Mouse (Mus musculus) MEL (cell line): ENCODE data around the gene Susd6. TPM values are rescaled to one million over a fixed set of nuclear protein-coding genes. Genes with fewer than 3 reads are reported as not detected.
A peak's percentile ranks its signal among the peaks of the same experiment; 100 is the strongest.

Experiments used
- DNase-seq: peaks from one replicate; pipeline ENCODE4 v3.0.0; 2011; ENCODE audit warnings: low read depth, low spot score
- H3K27ac ChIP-seq: 2 replicates; pipeline ENCODE4 v1.5.1; 2012; ENCODE audit warnings: low read depth, mild to moderate bottlenecking, control low read depth, low read length, moderate library complexity; ENCODE audit not compliant: control insufficient read depth
- H3K27me3 ChIP-seq, 2 experiments: fragments of 150-350 bp in 1 of 2; sonication (generic) in 1 of 2; 2 replicates each; pipeline ENCODE4 v1.6.1; 2012; ENCODE audit warnings: low read length in 2 of 2, mild to moderate bottlenecking in 2 of 2, improper control_type of control experiment in 1 of 2, moderate library complexity in 1 of 2; ENCODE audit not compliant: insufficient read depth in 2 of 2, control insufficient read depth in 1 of 2
- H3K36me3 ChIP-seq, 2 experiments: 2 replicates each; pipeline ENCODE4 v1.6.1; 2012 to 2014; ENCODE audit warnings: low read length in 2 of 2, improper control_type of control experiment in 1 of 2, inconsistent platforms in 1 of 2, mild to moderate bottlenecking in 1 of 2; ENCODE audit not compliant: insufficient read depth in 2 of 2, control insufficient read depth in 1 of 2
- H3K4me1 ChIP-seq, 2 experiments: fragments of 150-350 bp in 1 of 2; sonication (generic) in 1 of 2; 2 replicates each; pipeline ENCODE4 v1.6.1; 2012; ENCODE audit warnings: low read length in 2 of 2, improper control_type of control experiment in 1 of 2, mild to moderate bottlenecking in 1 of 2; ENCODE audit not compliant: insufficient read depth in 2 of 2, control insufficient read depth in 1 of 2
- H3K4me3 ChIP-seq, 2 experiments: fragments of 150-350 bp in 1 of 2; sonication (generic) in 1 of 2; 2 replicates each; pipeline ENCODE4 v1.5.1; 2012; ENCODE audit warnings: low read depth in 2 of 2, low read length in 2 of 2, mild to moderate bottlenecking in 2 of 2, moderate library complexity in 2 of 2, control low read depth in 1 of 2, improper control_type of control experiment in 1 of 2; ENCODE audit not compliant: control insufficient read depth in 1 of 2, insufficient read depth in 1 of 2
- H3K79me2 ChIP-seq: 2 replicates; pipeline ENCODE4 v1.6.1; 2012; ENCODE audit warnings: mild to moderate bottlenecking, low read length, moderate library complexity; ENCODE audit not compliant: control insufficient read depth, poor library complexity, insufficient read depth
- H3K9ac ChIP-seq: 2 replicates; pipeline ENCODE4 v1.6.1; 2012; ENCODE audit warnings: low read depth, mild to moderate bottlenecking, control low read depth, low read length, moderate library complexity; ENCODE audit not compliant: control insufficient read depth, poor library complexity, severe bottlenecking
- H3K9me3 ChIP-seq: fragments of 150-350 bp; sonication (generic); replicated peaks from 2 replicates; pipeline ENCODE4 v1.6.1; 2012; ENCODE audit warnings: mild to moderate bottlenecking, low read length, improper control_type of control experiment, moderate library complexity; ENCODE audit not compliant: insufficient read depth
- BHLHE40 ChIP-seq: IDR thresholded peaks from 2 replicates; pipeline ENCODE4 v1.6.1; 2012; ENCODE audit warnings: low read depth, mild to moderate bottlenecking, inconsistent platforms, low read length, improper control_type of control experiment, borderline replicate concordance
- CHD1 ChIP-seq: IDR thresholded peaks from 2 replicates; pipeline ENCODE4 v1.6.1; 2012; ENCODE audit warnings: low read depth, mild to moderate bottlenecking, inconsistent platforms, low read length, improper control_type of control experiment
- CHD2 ChIP-seq: IDR thresholded peaks from 2 replicates; pipeline ENCODE4 v1.6.1; 2011; ENCODE audit warnings: low read length, improper control_type of control experiment
- EP300 ChIP-seq, 2 experiments: IDR thresholded peaks; 2 replicates each; pipeline ENCODE4 v1.6.1; 2011; ENCODE audit warnings: improper control_type of control experiment in 2 of 2, low read length in 2 of 2, low read depth in 1 of 2, mild to moderate bottlenecking in 1 of 2
- ETS1 ChIP-seq: IDR thresholded peaks from 2 replicates; pipeline ENCODE4 v1.6.1; 2012; ENCODE audit warnings: low read depth, mild to moderate bottlenecking, inconsistent platforms, low read length, improper control_type of control experiment, moderate library complexity
- GABPA ChIP-seq: IDR thresholded peaks from 2 replicates; pipeline ENCODE4 v1.6.1; 2012; ENCODE audit warnings: low read depth, mild to moderate bottlenecking, inconsistent platforms, low read length, improper control_type of control experiment, moderate library complexity
- GATA1 ChIP-seq: IDR thresholded peaks from 2 replicates; pipeline ENCODE4 v1.6.1; 2011; ENCODE audit warnings: low read depth, low read length, improper control_type of control experiment
- MAFK ChIP-seq: IDR thresholded peaks from 2 replicates; pipeline ENCODE4 v1.6.1; 2011; ENCODE audit warnings: low read depth, mild to moderate bottlenecking, low read length, improper control_type of control experiment, borderline replicate concordance
- MAX ChIP-seq: IDR thresholded peaks from 2 replicates; pipeline ENCODE4 v1.6.1; 2011; ENCODE audit warnings: low read length, improper control_type of control experiment
- MEF2A ChIP-seq: IDR thresholded peaks from 2 replicates; pipeline ENCODE4 v1.6.1; 2014; ENCODE audit warnings: low read depth, mild to moderate bottlenecking, inconsistent platforms, low read length, improper control_type of control experiment; ENCODE audit not compliant: poor library complexity, insufficient replicate concordance, severe bottlenecking; ENCODE audit errors: extremely low read depth
- MYB ChIP-seq: IDR thresholded peaks from 2 replicates; pipeline ENCODE4 v1.6.1; 2011; ENCODE audit warnings: mild to moderate bottlenecking, low read depth, low read length, improper control_type of control experiment
- MYC ChIP-seq: IDR thresholded peaks from 2 replicates; pipeline ENCODE4 v1.6.1; 2011; ENCODE audit warnings: low read depth, mild to moderate bottlenecking, low read length, improper control_type of control experiment, moderate library complexity
- NRF1 ChIP-seq: IDR thresholded peaks from 2 replicates; pipeline ENCODE4 v1.6.1; 2014; ENCODE audit warnings: low read depth, mild to moderate bottlenecking, inconsistent platforms, low read length, improper control_type of control experiment, moderate library complexity; ENCODE audit not compliant: poor library complexity, insufficient read depth, severe bottlenecking
- POLR2A ChIP-seq, 2 experiments: IDR thresholded peaks; 2 replicates each; pipeline ENCODE4 v1.6.1; 2011 to 2012; ENCODE audit warnings: low read length in 2 of 2, mild to moderate bottlenecking in 2 of 2, control low read depth in 1 of 2, improper control_type of control experiment in 1 of 2, low read depth in 1 of 2, moderate library complexity in 1 of 2; ENCODE audit not compliant: control insufficient read depth in 1 of 2, insufficient read depth in 1 of 2, poor library complexity in 1 of 2
- POLR2AphosphoS5 ChIP-seq: IDR thresholded peaks from 2 replicates; pipeline ENCODE4 v1.6.1; 2012; ENCODE audit warnings: low read depth, borderline replicate concordance, mild to moderate bottlenecking, inconsistent platforms, low read length, moderate library complexity, mixed read lengths
- RCOR1 ChIP-seq: IDR thresholded peaks from 2 replicates; pipeline ENCODE4 v1.6.1; 2012; ENCODE audit warnings: low read depth, mild to moderate bottlenecking, inconsistent platforms, low read length, improper control_type of control experiment
- SIN3A ChIP-seq: IDR thresholded peaks from 2 replicates; pipeline ENCODE4 v1.6.1; 2012; ENCODE audit warnings: low read length, improper control_type of control experiment, inconsistent platforms
- USF1 ChIP-seq: IDR thresholded peaks from 2 replicates; pipeline ENCODE4 v1.6.1; 2014; ENCODE audit warnings: low read depth, mild to moderate bottlenecking, inconsistent platforms, low read length, improper control_type of control experiment, moderate library complexity
- ZC3H11A ChIP-seq: IDR thresholded peaks from 2 replicates; pipeline ENCODE4 v1.6.1; 2012; ENCODE audit warnings: low read depth, mild to moderate bottlenecking, inconsistent platforms, low read length, improper control_type of control experiment
- ZNF384 ChIP-seq: IDR thresholded peaks from 2 replicates; pipeline ENCODE4 v1.6.1; 2012; ENCODE audit warnings: low read depth, mild to moderate bottlenecking, inconsistent platforms, low read length, improper control_type of control experiment
- polyA plus RNA-seq, 2 experiments: library from polyadenylated mRNA; stranded (reverse) in 1 of 2; unstranded in 1 of 2; fragments of >175 nt in 1 of 2; fragments of >200 nt in 1 of 2; gene quantifications; 2 replicates each; pipeline versions ENCODE4 v1.2.1 to v1.2.4; 2012; ENCODE audit warnings: low replicate concordance in 2 of 2, low read depth in 1 of 2; ENCODE audit not compliant: insufficient read length in 2 of 2, insufficient read depth in 1 of 2, missing spikeins in 1 of 2
- total RNA-seq: library from RNA; depleted of rRNA; stranded (reverse); fragments of 300-350 nt; gene quantifications from 2 replicates; pipeline ENCODE4 v1.2.3, GENCODE M21; 2012

Susd6 gene
- total and polyA plus RNA-seq, 3 experiments = 12.2 to 22.4 TPM; not detected in 1

DNA sequence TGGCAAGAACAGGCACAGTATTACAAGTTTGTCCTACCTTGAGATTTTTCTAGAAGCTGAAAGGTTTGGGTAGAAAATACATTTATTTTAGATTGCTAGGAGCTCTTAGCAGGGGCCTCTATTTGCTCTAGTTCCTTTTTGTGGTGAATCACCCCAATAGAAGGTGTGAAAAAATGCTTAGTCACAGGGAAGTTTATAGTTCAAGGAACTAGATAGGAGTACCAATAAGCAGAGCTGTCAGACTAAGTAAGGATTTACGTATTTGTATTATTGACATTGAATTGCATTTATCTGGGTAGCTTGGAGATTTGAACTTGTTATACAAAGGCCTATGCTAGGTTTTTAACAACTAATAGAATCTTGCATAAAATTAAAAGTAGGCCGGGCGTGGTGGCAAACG lies 23.6 kb downstream of the Susd6 start:
- Histone ChIP-seq H3K4me1 (peaks cover 56 to 60% of the 10 kb centered on the region in 2 experiments), H3K9ac (peak overlapping the region; percentile 63), H3K4me3 (0 out of 4 replicates have a peak overlapping the region, but pooled peaks of 1 of the 2 experiments have one; percentile 10), H3K36me3 (peaks cover 0 to 87% of the 10 kb centered on the region in 2 experiments; a peak in 2 of 4 replicates), H3K27me3 (no peaks in the 10 kb centered on the region), H3K79me2 (peaks cover 36% of the 10 kb centered on the region), H3K9me3 (no peaks in the 10 kb centered on the region), H3K27ac (peak overlapping the region; percentile 100)
- DNase-seq = peak; percentile 88
- TF ChIP-seq EP300 (IDR thresholded peaks at IDR 0.05; ENCODE audit: low read depth in 1 of 2, low read length in 2 of 2) (peak; percentile 9 to 70; a peak in 3 of 4 replicates), GATA1 (peak; percentile 53; the same call in 1 of the 2 replicates), GABPA (peak; percentile 84), POLR2AphosphoS5 (no peak), ETS1 (peak; percentile 90), MAFK (peak; percentile 74), MYC (0 out of 2 replicates have a peak, but pooled peaks have one; percentile 37), USF1 (no peak), CHD1 (no peak), SIN3A (peak; percentile 78), ZNF384 (peak; percentile 5; the same call in 1 of the 2 replicates), RCOR1 (peak; percentile 68; the same call in 1 of the 2 replicates), POLR2A (IDR thresholded peaks at IDR 0.05; ENCODE audit: control insufficient read depth in 1 of 2, insufficient read depth in 1 of 2, low read depth in 1 of 2, low read length in 2 of 2, poor library complexity in 1 of 2) (no peak)

DNA sequence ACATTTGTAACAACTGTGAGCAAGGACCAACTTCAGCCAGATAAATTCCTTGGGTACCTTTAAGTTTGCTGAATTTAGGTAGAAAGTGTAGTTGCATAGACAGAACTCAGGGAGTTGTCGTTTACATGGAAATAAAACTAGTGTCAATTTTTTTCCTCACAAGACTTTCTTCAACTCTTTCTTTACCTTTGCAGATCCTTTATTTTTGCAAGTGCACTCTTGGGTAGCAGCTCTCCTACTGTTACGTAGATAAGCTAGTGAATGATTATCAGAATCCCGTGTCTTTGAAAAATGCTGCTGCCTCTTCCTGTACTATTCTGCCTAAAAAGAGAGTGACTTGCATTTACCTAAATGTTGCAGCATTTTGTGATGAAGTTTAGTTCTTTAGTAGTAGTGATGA lies 24.2 kb downstream of the Susd6 start:
- H3K27ac ChIP-seq = peak overlapping the region; percentile 100
- H3K79me2 ChIP-seq = peaks cover 37% of the 10 kb centered on the region
- TF ChIP-seq EP300 (IDR thresholded peaks at IDR 0.05; ENCODE audit: low read depth in 1 of 2, low read length in 2 of 2) (peak; percentile 44 to 69), GABPA (peak; percentile 23; the same call in 1 of the 2 replicates), BHLHE40 (peak; percentile 33; the same call in 1 of the 2 replicates), CHD1 (0 out of 2 replicates have a peak, but pooled peaks have one; percentile 47), MYC (0 out of 2 replicates have a peak, but pooled peaks have one; percentile 43), CHD2 (no peak), RCOR1 (peak; percentile 52; the same call in 1 of the 2 replicates), MYB (no peak), ETS1 (peak; percentile 38; the same call in 1 of the 2 replicates), ZC3H11A (no peak), MEF2A (no peak), MAX (no peak), NRF1 (no peak), GATA1 (peak; percentile 56; the same call in 1 of the 2 replicates)
- peak overlapping the region; percentile 52 for H3K9ac ChIP-seq
- H3K9me3 ChIP-seq = no peaks in the 10 kb centered on the region
- H3K4me1 ChIP-seq = peaks cover 60 to 62% of the 10 kb centered on the region in 2 experiments
- peak overlapping the region in 1 of 2 experiments; percentile 20; a peak in 1 of 4 replicates for H3K4me3 ChIP-seq
- DNase-seq = peak; percentile 60
- H3K27me3 ChIP-seq = no peaks in the 10 kb centered on the region
- peaks cover 0 to 87% of the 10 kb centered on the region in 2 experiments; a peak in 2 of 4 replicates for H3K36me3 ChIP-seq
